Mouse (Mus musculus) forebrain, embryonic 14.5 days (tissue): ENCODE measurements around the gene Scfd2. TPM values are rescaled to one million over a fixed set of nuclear protein-coding genes. Genes with fewer than 3 reads are reported as not detected.

Experiments
- ATAC-seq: fragments of 200-750 bp; cut with Nextera tagmentation; 2 replicates; pipeline ENCODE4 v1.8.0; 2017; ENCODE audit warnings: mild to moderate bottlenecking, moderate library complexity
- DNase-seq: peaks from one replicate; pipeline ENCODE4 v3.0.0-alpha.2; 2015; ENCODE audit warnings: low spot score
- H3K27ac ChIP-seq: fragments of 300-500 bp; sonication (generic); 2 replicates; pipeline ENCODE4 v1.5.1; 2014; ENCODE audit warnings: low read depth, mild to moderate bottlenecking, control low read depth, low read length, moderate library complexity
- H3K27me3 ChIP-seq: fragments of 300-500 bp; sonication (generic); replicated peaks from 2 replicates; pipeline ENCODE4 v1.6.1; 2014; ENCODE audit warnings: low read length, control low read depth, mixed read lengths; ENCODE audit not compliant: control insufficient read depth, insufficient read depth
- H3K36me3 ChIP-seq: fragments of 300-500 bp; sonication (generic); 2 replicates; pipeline ENCODE4 v1.6.1; 2014; ENCODE audit warnings: low read length, control low read depth; ENCODE audit not compliant: control insufficient read depth, insufficient read depth
- H3K4me1 ChIP-seq: fragments of 300-500 bp; sonication (generic); 2 replicates; pipeline ENCODE4 v1.6.1; 2014; ENCODE audit warnings: antibody characterized with exemption, low read length, control low read depth; ENCODE audit not compliant: control insufficient read depth, insufficient read depth
- H3K4me2 ChIP-seq: fragments of 300-500 bp; sonication (generic); 2 replicates; pipeline ENCODE4 v1.6.1; 2014; ENCODE audit warnings: mild to moderate bottlenecking, control low read depth, low read length
- H3K4me3 ChIP-seq: fragments of 300-500 bp; sonication (generic); 2 replicates; pipeline ENCODE4 v1.5.1; 2014; ENCODE audit warnings: low read depth, low read length, control low read depth
- H3K9ac ChIP-seq: fragments of 300-500 bp; sonication (generic); 2 replicates; pipeline ENCODE4 v1.6.1; 2014; ENCODE audit warnings: mild to moderate bottlenecking, low read length, control low read depth, moderate library complexity
- H3K9me3 ChIP-seq: fragments of 300-500 bp; sonication (generic); replicated peaks from 2 replicates; pipeline ENCODE4 v1.6.1; 2016; ENCODE audit warnings: low read length, control low read depth, mixed read lengths; ENCODE audit not compliant: control insufficient read depth
- WGBS: fragments of 180-500 bp; shearing (Covaris S2); extraction: QIAGEN DNeasy Blood & Tissue Kit; methylation state at CpG from one replicate; pipeline ENCODE4 v1.1.7; 2014; 5-methylcytosine and 5-hydroxymethylcytosine counted together
- polyA plus RNA-seq: library from polyadenylated mRNA; unstranded; fragments of >200 nt; fragmentation: Nextera tagmentation; extraction: Ambion mirVana; gene quantifications from 2 replicates; pipeline ENCODE4 v1.2.1, GENCODE M21; 2014

Gene Scfd2
- polyA plus RNA-seq, 1 experiment from 2014 or later, result 18.6 TPM

GRCm38 (mm10) chr5:74183118-74183517, 348.4 kb downstream of the Scfd2 start:
- Histone ChIP-seq H3K36me3 (no peaks in the 10 kb centered on the region), H3K4me3 (no peak overlapping the region), H3K4me2 (no peak overlapping the region), H3K9ac (no peak overlapping the region), H3K4me1 (peaks cover 6% of the 10 kb centered on the region; the same call in 1 of the 2 replicates), H3K27ac (no peak overlapping the region), H3K27me3 (no peaks in the 10 kb centered on the region), H3K9me3 (no peaks in the 10 kb centered on the region)
- ATAC-seq, result no peak
- WGBS, result 47% methylated on average over 10 of the region's 10 CpGs
- peak; percentile 40 for DNase-seq

DNA sequence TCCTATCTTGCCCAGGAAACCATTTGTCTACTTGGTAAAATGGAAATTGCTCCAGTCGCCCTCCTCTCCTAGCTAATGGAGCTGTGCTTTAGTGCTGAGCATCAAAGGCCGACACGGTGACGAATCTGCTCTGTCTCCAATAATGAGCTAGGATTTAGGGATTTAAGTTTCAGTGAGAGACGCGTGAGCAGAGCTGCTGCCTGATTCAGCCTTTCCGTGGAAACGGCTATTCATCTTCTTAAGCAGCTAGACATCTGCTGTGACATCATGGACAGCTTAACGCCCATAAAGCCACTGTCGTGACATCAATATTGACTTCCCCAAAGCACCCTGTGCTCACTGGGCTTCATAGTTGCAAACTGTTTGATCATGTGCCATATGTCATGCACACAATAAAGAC, 351.3 kb downstream of the Scfd2 start:
- Histone ChIP-seq H3K4me3 (no peak overlapping the region), H3K4me1 (peaks cover 14% of the 10 kb centered on the region), H3K27me3 (no peaks in the 10 kb centered on the region), H3K27ac (no peak overlapping the region), H3K9me3 (no peaks in the 10 kb centered on the region), H3K4me2 (no peak overlapping the region), H3K36me3 (no peaks in the 10 kb centered on the region), H3K9ac (no peak overlapping the region)
- DNase-seq (peak; percentile 40), ATAC-seq (no peak)
- WGBS, result 10% methylated on average over 10 of the region's 10 CpGs

GRCm38 (mm10) chr5:74175526-74176270, 355.9 kb downstream of the Scfd2 start:
- DNase-seq (peak; percentile 74), ATAC-seq (peak; percentile 59)
- no peak overlapping the region for H3K4me2 ChIP-seq
- WGBS, result 40% methylated on average over 14 of the region's 14 CpGs
- no peak overlapping the region for H3K9ac ChIP-seq
- H3K27ac ChIP-seq, result peak overlapping the region; percentile 55; the same call in 1 of the 2 replicates
- peaks cover 16% of the 10 kb centered on the region; the same call in 1 of the 2 replicates for H3K4me1 ChIP-seq
- no peaks in the 10 kb centered on the region for H3K36me3 ChIP-seq
- no peak overlapping the region for H3K4me3 ChIP-seq
- no peaks in the 10 kb centered on the region for H3K27me3 ChIP-seq
- H3K9me3 ChIP-seq, result no peaks in the 10 kb centered on the region

DNA sequence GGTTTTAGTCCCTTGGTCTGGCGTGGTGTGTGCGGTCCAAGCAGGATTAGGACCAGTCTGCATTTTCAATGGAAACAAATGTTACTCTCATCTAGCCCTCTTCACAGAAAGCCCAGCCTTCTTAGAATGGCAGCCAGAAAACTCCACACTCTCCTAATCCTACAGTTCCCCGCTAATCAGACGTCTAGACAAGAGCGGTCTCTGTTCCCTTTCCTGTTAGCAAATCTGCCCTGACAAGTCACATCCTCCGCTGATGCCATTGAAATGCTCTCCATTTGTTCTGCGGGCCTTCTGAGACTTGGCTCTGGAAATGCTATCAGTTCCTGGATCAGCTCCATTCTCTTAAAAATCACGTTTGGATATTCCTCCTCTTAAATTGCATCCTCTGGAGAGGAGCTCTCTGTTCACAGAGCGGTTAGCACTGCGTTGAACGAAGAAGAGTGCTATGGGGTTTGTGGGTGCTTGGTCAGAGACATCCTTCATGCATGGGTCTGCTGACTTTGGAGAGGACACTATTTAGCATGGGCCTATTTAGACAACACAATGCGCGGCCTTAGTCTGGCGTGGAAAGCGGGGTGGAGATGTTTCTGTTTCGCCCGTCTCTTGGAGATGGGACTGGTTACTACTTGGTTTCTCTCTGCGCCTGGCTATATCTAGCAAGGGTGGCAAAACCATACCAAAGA, 358.3 kb downstream of the Scfd2 start:
- DNase-seq (peak; percentile 86), ATAC-seq (peak; percentile 69)
- Histone ChIP-seq H3K4me2 (no peak overlapping the region), H3K9ac (no peak overlapping the region), H3K4me1 (peaks cover 16% of the 10 kb centered on the region; the same call in 1 of the 2 replicates), H3K4me3 (no peak overlapping the region), H3K36me3 (no peaks in the 10 kb centered on the region), H3K27me3 (no peaks in the 10 kb centered on the region), H3K9me3 (no peaks in the 10 kb centered on the region), H3K27ac (no peak overlapping the region; the same call in 1 of the 2 replicates)
- WGBS, result 49% methylated on average over 18 of the region's 18 CpGs

GRCm38 (mm10) chr5:74172208-74172607, 359.4 kb downstream of the Scfd2 start:
- H3K27me3 ChIP-seq, result no peaks in the 10 kb centered on the region
- DNase-seq (peak; percentile 43), ATAC-seq (peak; percentile 33)
- no peaks in the 10 kb centered on the region for H3K36me3 ChIP-seq
- no peak overlapping the region for H3K4me3 ChIP-seq
- no peak overlapping the region for H3K27ac ChIP-seq
- H3K4me1 ChIP-seq, result peaks cover 16% of the 10 kb centered on the region; the same call in 1 of the 2 replicates
- no peak overlapping the region for H3K4me2 ChIP-seq
- H3K9me3 ChIP-seq, result no peaks in the 10 kb centered on the region
- 64% methylated on average over 12 of the region's 12 CpGs for WGBS
- no peak overlapping the region for H3K9ac ChIP-seq

DNA sequence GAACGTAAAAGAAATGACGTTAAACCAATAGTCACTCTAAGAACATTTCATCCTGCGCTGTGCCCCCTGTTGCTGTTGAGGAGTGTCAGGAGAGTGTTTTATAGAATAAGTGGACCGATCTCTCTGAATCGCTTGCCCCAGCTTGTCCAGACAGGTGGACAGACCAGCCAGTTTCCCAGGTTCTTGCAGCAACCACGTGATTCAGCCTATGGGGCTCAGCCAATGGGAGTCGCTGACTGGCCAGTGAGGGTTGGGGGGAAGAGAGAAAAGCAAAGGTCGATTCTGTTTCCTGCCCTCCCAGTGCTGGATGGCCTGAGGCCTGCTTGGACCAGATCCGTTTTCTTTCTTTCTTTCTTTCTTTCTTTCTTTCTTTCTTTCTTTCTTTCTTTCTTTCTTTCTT, 359.8 kb downstream of the Scfd2 start:
- Histone ChIP-seq H3K9ac (no peak overlapping the region), H3K4me2 (no peak overlapping the region), H3K36me3 (no peaks in the 10 kb centered on the region), H3K4me1 (peaks cover 16% of the 10 kb centered on the region; the same call in 1 of the 2 replicates), H3K27me3 (no peaks in the 10 kb centered on the region), H3K9me3 (no peaks in the 10 kb centered on the region), H3K27ac (no peak overlapping the region), H3K4me3 (no peak overlapping the region)
- 74% methylated on average over 9 of the region's 9 CpGs for WGBS
- ATAC-seq (no peak), DNase-seq (no peak)

DNA sequence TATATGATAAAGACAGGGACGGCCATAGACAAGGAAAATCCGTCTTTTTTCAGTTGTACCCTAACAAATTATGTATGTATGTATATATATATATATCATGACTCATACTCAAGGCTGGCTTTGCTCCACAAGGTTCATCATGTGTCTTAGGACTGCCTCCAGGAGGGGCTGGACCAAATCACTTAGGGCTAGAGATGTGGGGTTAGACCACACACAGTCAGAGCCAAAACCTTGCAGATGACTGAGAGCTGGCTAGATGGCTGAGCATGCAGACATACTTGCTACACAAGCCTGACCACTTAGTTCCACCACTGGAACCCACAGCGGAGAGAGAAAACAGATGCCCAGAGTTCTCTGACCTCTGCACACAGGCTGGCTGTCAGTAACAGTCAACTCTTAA, 363.5 kb downstream of the Scfd2 start:
- Histone ChIP-seq H3K9me3 (no peaks in the 10 kb centered on the region), H3K4me1 (peaks cover 5% of the 10 kb centered on the region; the same call in 1 of the 2 replicates), H3K36me3 (no peaks in the 10 kb centered on the region), H3K4me3 (no peak overlapping the region), H3K27ac (no peak overlapping the region), H3K4me2 (no peak overlapping the region), H3K27me3 (no peaks in the 10 kb centered on the region), H3K9ac (no peak overlapping the region)
- no peak for DNase-seq
- 96% methylated on average over 3 of the region's 3 CpGs for WGBS
- ATAC-seq, result no peak

DNA sequence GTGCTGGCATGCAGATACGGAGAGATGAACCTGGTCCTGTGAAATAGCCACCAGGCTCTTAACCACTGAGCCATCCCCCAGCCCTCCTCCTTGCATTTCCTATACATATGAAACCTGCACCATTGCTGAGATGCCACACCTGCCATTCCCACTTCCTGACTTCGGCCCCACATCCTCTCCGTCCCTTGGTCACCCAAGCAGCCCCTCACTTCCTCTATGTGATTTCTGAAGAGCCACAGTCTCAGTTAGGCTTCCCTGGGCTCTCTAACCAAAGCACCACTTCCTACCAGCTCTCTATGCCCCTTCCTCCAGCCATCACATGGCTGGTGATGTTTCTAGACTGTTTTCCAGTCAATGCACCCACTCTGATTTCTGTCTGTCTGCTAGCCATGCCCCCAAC, 364.9 kb downstream of the Scfd2 start:
- Histone ChIP-seq H3K4me2 (no peak overlapping the region), H3K27me3 (no peaks in the 10 kb centered on the region), H3K9me3 (no peaks in the 10 kb centered on the region), H3K36me3 (no peaks in the 10 kb centered on the region), H3K4me3 (no peak overlapping the region), H3K27ac (no peak overlapping the region), H3K9ac (no peak overlapping the region), H3K4me1 (peaks cover 3% of the 10 kb centered on the region)
- no peak for DNase-seq
- no peak for ATAC-seq
- WGBS, result 89% methylated on average over 3 of the region's 3 CpGs

DNA sequence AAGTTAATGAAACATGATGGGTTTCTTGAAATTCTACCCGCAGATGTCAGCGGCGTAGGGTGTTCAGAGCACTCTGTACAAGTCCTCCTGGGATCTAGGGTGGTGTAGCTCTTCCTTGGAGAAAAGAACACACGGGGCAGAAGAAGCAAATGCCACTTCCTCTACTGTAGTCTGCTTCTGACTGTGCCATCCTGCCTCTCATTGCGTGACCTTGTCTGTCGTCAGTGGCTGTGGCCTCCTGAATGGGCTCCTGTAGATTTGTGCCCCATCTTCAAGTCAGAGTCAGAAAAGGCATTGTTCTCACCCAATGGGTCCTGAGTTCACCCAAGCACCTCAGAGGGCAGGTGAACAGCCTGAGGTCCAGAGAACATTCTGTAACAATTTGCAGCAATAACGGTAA, 367.0 kb downstream of the Scfd2 start:
- Histone ChIP-seq H3K36me3 (no peaks in the 10 kb centered on the region), H3K4me1 (peaks cover 6% of the 10 kb centered on the region), H3K27me3 (no peaks in the 10 kb centered on the region), H3K4me2 (no peak overlapping the region), H3K9ac (no peak overlapping the region), H3K4me3 (no peak overlapping the region), H3K9me3 (no peaks in the 10 kb centered on the region), H3K27ac (no peak overlapping the region)
- ATAC-seq, result no peak
- no peak for DNase-seq
- 89% methylated on average over 7 of the region's 7 CpGs for WGBS
